Mouse (Mus musculus) thymus, adult 2 months (tissue): ENCODE data around the gene Foxd1.

Experiments used
- CTCF ChIP-seq: fragments of 200-500 bp; IDR thresholded peaks from 2 replicates; pipeline ENCODE4 v1.5.1; 2012; ENCODE audit warnings: mild to moderate bottlenecking, control low read depth, low read length, moderate library complexity, borderline replicate concordance; ENCODE audit not compliant: control insufficient read depth, poor library complexity, insufficient read depth; ENCODE audit errors: extremely low read depth
- POLR2A ChIP-seq: fragments of 200-500 bp; IDR thresholded peaks from 2 replicates; pipeline ENCODE4 v1.6.1; 2012; ENCODE audit warnings: mild to moderate bottlenecking, low read length, control low read depth, moderate library complexity; ENCODE audit not compliant: control insufficient read depth, poor library complexity, insufficient read depth; ENCODE audit errors: extremely low read depth

DNA sequence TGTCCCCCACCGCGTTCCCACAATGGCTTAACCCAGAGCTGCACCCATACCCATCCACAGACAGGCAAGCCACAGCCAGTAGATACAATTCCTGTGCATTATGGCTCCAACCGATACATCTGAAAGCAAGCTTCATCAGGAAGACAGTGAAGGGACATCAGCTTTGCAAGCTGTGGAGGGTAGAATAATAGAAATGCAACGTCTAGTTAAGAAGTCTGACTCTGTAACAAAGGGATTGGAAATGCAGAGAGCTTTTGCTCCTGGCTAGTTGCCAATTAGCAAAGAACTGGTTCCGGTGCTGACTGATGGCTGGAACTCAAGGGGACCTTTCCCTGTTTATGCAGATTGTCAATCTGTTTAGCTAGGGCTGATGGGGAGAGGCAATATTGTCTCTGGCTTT lies 47.6 kb upstream of the Foxd1 start:
- TF ChIP-seq POLR2A (no peak), CTCF (no peak)
